Mouse (Mus musculus) hematopoietic stem cell, adult 5-6 weeks (primary cell): ENCODE measurements around the gene Asns. TPM values are rescaled to one million over a fixed set of nuclear protein-coding genes. Genes with fewer than 3 reads are reported as not detected.
A peak's percentile ranks its signal among the peaks of the same experiment; 100 is the strongest.

Experiments
- ATAC-seq, 2 experiments: fragments of 125-278 bp in 1 of 2; replicated peaks in 1 of 2; 2 replicates each; pipeline ENCODE4 v1.8.0; 2016 to 2017; ENCODE audit warnings: inconsistent platforms in 2 of 2, mild to moderate bottlenecking in 2 of 2, moderate number of reproducible peaks in 2 of 2, low read depth in 1 of 2, moderate TSS enrichment in 1 of 2; ENCODE audit not compliant: low FRiP score in 2 of 2, poor library complexity in 2 of 2, severe bottlenecking in 2 of 2, insufficient read depth in 1 of 2, low TSS enrichment in 1 of 2
- total RNA-seq: library from RNA; stranded (forward); fragments of 172-1452, 232-1000 nt; gene quantifications from 2 replicates; pipeline ENCODE4 v1.2.3, GENCODE M21; 2017

Gene Asns
- total RNA-seq, 1 experiment from 2014 or later = 45.4 TPM

DNA sequence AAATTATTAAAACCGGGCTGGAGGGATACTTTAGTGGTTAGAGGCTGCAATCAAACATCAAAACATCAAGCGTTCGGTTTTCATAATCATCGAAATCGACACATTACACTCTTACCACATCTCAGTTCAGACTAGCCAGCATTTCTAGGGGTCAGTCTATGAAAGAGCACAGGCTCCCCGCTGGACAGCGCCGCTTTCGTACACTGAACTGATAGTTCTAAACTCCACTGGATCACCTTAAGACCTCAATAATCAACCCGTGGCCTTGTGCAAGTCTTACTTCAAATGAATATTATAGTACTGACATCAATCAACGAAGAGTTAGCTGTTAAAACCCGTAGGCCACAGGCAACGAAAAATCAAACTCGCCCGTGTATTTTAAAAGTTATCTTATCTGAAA lies 1.0 kb downstream of the Asns start:
- no peak for ATAC-seq

DNA sequence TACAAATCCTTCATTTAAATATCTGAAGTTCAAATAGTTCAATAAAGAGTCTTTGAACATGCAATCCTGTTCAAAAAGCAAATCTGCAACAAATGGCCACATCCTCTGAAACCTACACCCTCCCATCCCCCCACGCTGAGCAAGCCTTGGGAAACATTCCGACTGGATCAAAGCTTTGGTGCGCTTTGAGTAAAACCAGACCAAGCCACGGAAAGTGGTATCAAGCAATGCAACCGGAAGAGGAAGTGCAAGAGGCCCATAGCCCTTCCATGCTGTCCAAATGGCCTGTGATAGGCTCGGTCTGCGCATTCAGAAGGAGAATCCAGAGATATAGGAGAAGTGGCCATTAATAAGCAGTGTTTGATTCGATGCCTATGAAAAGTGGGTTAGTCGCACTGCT lies 2.6 kb downstream of the Asns start:
- ATAC-seq = no peak

DNA sequence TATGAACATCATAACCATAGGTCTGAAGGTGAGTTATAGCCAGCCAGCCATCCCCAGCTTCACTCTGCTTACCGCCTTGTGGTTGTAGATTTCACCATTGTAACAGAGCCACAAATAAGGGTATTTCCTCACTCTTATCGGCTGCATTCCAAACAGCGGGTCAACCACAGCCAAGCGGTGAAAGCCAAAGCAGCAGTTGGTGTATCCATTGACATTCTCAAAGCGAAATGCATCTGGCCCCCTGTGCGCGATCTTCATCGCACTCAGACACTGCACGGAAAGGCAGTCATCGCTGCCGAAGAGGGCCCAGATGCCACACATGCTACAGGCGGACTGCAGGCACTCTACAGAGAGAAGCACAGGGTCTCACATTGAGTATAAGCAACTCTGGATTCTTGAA lies 3.9 kb downstream of the Asns start:
- no peak for ATAC-seq

DNA sequence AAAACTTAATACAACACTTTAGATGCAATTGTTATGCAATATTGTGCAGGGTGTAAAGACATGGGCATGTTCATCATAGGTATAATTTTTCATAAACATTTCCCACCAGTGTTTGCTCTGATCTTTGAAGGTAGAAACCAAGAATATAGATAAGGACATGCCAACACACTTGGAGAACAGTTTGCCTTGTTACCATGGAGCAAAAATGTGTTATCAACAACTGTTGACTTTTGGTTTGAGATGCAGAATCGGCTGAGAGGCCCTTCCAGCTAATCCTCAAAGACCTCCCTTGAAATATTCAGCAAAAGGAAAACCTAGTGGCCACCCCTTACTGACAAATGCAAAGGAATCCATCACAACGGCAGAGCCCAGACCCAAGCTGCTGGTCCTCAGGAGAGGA lies 7.0 kb downstream of the Asns start:
- ATAC-seq = no peak

DNA sequence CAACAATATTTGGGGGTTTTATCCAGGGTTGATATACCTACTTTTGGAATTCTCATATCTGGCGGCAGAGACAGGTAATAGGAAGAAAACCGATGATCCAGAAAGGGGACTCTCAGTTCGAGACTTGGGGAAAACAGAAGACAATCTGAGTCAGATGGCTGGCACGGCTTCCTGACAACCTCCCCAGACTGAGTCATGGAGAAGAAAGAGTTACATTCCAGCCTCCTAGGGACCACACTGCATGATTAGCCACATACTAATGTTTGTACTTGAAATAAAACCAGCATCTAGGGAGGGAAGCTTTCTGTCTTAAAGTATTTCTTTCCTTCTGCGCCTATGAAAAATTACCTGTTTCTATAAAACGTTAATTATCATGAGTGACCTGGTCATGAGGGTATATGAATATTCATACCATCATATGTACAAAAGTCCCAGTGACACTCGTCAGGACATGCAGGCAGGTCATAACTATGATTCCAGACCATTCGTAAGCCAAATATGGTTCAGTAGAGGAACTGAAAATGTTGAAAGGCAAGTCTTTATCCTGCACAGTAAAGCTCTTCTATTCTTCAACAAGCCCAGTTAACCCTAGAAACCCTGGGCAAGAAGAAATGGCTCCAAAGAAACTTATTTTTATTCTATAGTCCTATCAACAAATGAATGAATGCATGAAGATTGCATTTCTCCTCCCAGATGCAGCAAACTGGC lies 16.7 kb downstream of the Asns start:
- no peak for ATAC-seq

DNA sequence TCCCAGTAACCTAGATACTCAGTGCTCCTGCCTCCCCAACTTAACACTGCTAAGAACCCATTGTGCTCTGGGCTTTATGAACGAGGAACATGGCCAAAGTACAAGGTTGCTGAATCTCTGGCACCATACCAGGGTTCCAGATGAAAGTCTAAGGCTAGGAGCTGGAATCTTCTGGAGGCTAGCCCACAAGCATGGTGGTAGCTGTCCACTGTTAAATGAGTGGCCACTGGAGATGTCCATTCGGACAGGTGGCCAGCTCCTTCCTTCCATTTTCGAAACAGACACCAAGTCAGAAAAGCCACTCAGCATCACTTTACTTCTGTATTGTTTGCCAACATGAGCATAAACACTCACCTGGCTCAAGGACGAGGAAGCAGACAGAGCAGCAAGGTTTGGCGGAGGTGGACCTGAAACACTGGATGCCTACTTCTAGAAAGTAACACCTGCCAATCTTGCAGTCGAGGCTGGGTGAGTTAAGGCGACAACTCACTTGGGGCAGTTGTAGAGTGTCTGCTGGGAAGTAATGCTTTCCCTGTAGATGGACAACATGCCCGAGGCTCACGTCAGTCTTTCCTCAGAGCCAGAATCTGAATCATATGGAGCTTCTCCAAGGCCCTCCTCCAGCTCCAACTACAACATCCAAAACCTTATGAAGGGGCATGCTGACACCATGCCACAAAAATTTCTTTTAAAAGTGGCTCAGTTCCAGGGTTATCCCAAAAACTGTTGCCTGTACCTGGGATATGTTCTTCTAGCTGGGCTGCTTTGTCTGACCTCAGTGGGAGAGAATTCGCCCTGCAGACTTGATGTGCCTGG lies 20.4 kb downstream of the Asns start:
- no peak for ATAC-seq

DNA sequence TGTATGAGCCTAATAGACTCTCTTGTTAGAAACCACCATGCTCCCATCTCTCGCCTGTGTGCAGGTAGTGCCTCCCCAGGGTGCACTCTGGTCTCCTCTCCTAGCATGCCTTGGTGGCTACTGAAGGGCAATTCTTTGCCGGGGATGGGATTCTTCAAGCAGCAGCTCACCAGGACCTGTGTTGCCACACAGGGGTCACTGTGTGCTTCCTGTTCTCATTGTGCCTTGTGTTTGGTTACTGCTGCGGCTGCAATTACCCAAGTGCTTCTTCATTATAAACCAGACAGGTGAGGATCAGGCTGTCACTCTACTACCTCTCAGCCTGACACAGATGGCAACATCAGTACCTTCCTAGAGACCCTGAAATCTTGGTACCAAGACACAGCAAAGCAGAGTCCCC lies 21.6 kb downstream of the Asns start:
- peak in 1 of 2 experiments; percentile 14; a peak in 1 of 4 replicates for ATAC-seq

DNA sequence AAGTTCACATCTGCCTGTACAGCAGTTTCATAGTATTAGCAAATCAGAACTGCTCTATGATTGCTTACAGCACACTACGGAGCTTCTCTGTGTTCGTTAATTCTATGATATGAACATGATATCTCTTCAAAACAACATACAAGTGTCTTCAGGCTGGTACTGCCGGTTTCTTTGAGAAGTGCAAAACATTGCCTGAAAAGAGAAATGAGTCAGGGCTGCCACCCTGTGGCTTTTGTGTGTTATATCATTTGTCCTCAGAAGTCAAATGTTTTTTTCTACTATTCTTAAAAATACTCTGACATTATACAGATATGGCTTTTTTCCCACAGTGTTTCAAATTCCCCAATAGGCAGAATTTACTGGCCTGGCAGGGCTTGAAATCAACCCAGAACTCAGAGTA lies 22.5 kb downstream of the Asns start:
- ATAC-seq = peak in 1 of 2 experiments; percentile 53; a peak in 2 of 4 replicates

DNA sequence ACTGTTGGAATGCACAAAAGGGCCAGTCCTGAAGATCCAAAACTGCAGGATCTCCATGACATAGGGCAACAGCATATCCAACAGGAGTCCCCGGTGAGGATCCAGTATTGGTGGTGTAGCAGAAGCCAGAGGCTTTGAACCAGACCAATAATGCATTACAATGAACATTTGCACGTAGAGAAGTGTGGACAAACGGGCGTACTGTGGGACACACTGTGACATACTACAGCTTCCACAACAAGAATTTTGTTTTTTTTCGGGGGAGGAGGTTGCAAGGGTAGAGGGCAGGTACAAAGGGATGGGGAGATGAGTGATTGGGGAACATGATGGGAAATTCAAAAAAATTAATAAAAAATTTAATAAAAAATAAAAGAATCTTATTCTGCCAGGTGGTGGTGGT lies 23.3 kb downstream of the Asns start:
- no peak for ATAC-seq

DNA sequence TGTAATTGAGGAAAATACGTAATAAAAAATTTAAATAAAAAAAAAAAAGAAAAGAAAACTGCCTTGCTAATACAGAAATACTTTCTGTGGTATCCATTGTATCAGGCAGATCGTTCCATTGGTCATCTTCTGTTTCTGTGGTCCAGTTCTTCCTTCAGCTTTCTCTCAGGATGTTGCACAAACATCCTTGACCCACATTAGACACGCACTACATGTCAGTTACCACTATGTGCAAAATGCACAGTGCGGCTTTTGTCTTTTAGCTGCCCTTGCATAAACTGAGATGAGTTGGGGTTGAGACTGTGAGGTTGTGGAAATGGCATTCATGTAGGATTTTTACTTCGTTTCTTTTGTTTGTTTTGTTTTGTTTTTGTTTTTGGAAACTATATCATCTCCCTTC lies 24.7 kb downstream of the Asns start:
- ATAC-seq = no peak

DNA sequence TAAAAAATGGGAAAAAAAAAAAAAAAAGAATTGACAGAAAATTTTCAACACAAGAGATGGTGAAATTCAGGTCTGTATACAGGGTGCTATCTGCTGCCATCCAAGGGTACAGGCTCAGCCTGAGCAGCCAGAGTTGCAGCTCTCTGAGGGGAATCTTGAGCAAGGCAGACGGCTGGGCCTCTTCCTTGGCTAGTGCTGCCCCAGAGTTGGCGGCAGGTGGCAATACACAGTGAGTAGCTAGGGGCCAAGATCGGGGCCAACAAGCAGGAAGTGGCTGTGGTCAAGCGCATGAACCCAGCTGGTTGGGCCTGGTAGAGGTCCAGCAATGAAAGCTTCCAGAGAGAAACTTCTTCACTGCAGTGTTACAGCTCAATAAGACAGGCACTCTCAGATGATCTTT lies 27.2 kb downstream of the Asns start:
- peak; percentile 27 to 51; a peak in 2 of 4 replicates for ATAC-seq

DNA sequence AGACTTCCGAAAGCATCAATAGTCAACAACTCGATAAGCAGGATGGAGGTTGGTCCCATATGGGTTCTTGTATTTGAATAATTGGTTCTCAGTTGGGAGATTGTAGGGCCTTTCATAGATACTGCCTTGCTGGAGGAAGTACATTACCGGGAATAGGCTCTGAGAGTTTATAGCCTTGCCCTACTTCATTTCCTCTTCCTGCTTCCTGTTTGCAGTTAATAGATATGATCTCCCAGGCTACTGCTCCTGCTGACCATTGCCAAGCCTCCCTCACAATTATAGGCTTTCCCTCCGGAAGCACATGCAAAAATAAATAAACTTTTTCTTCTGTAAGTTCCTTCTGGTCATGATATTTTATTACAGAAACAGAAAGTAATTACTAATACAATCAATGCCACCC lies 31.6 kb downstream of the Asns start:
- ATAC-seq = peak in 1 of 2 experiments; percentile 10; a peak in 1 of 4 replicates

DNA sequence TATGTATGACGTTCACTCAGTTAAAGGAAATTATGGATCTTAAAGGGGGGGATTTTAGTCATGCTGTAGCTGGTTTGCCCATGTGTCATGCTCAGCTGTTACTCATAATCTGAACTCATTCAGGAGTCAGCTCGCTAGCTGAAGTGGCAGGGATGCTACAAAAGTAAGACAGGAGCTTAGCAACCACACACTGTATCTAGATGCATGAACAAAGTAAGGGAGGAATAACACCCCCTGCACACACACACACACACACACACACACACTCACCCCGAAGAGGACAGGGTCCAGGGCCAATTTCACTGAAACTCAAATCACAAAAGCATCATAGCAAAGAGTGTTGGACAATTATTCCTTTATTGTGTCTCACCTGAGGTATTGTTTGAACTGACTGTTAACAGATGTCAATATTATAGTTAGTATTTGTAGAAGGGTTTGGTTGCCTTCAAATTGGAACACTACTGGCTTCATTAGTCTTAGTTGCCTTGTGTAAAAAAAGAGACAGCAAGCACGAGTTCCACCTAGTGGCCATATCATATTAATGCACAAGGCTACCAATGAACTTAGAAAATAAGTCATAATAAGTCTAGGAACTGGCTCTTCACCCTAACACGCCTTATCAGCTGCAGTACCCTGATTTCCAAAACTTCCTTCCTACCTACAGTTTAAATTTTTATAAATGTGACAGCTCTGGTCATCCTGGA lies 32.5 kb downstream of the Asns start:
- peak; percentile 78 to 84 for ATAC-seq

DNA sequence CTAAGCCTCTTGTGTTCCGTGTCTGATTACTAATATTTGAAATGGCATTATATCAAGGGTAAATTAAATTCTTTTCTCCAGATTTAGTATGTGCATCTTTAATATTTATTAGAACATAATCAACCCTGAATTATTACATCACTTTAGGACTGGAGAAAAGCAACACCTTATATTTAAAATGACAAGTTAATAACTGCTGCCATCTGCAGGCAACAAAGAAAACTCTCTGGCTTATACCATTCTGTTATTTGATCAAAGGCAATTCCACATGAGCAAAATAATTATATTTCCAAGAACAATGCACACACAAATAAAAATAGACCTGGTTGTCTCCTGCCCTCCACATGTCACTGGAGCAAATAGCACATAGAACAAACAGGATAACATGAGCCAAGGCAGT lies 36.5 kb downstream of the Asns start:
- no peak for ATAC-seq

DNA sequence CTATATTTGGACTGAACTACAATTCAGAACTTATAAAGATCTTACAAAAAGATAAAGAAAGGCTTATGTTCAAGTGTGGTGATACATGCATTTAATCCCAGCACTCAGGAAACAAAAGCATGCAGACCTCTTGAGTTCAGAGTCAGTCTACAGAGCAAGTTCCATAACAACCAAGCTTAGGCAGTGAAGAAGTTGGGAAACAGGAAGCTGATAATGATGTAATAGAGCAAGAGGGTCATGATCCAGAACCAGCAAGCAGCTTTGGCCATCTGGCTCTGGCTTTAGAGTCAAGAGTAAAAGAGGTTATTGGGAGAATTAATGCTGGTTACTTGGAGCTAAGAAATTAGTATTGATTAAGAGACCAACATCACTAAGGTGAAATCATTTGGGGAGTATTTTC lies 44.6 kb downstream of the Asns start:
- no peak for ATAC-seq
